Mouse (Mus musculus) intestine, embryonic 16.5 days (tissue): ENCODE measurements around the gene Slc35b1. TPM values are rescaled to one million over a fixed set of nuclear protein-coding genes. Genes with fewer than 3 reads are reported as not detected.

ENCODE experiments used
- ATAC-seq: fragments of 200-750 bp; cut with Nextera tagmentation; 2 replicates; pipeline ENCODE4 v1.8.0; 2017; ENCODE audit warnings: moderate TSS enrichment, moderate library complexity
- H3K27ac ChIP-seq: fragments of 300-500 bp; sonication (generic); 2 replicates; pipeline ENCODE4 v1.5.1; 2014; ENCODE audit warnings: mild to moderate bottlenecking, low read length
- H3K27me3 ChIP-seq: fragments of 300-500 bp; sonication (generic); replicated peaks from 2 replicates; pipeline ENCODE4 v1.6.1; 2014; ENCODE audit warnings: low read length, control low read depth, mixed read lengths; ENCODE audit not compliant: control insufficient read depth, insufficient read depth
- H3K36me3 ChIP-seq: fragments of 300-500 bp; sonication (generic); 2 replicates; pipeline ENCODE4 v1.6.1; 2014; ENCODE audit warnings: low read length, control low read depth; ENCODE audit not compliant: control insufficient read depth, insufficient read depth
- H3K4me1 ChIP-seq: fragments of 300-500 bp; sonication (generic); 2 replicates; pipeline ENCODE4 v1.6.1; 2014; ENCODE audit warnings: low read length, control low read depth, mixed read lengths; ENCODE audit not compliant: control insufficient read depth, insufficient read depth
- H3K4me2 ChIP-seq: fragments of 300-500 bp; sonication (generic); 2 replicates; pipeline ENCODE4 v1.6.1; 2014; ENCODE audit warnings: low read depth, low read length, control low read depth
- H3K4me3 ChIP-seq: fragments of 300-500 bp; sonication (generic); 2 replicates; pipeline ENCODE4 v1.5.1; 2014; ENCODE audit warnings: mild to moderate bottlenecking, low read length
- H3K9ac ChIP-seq: fragments of 300-500 bp; sonication (generic); 2 replicates; pipeline ENCODE4 v1.6.1; 2014; ENCODE audit warnings: low read depth, low read length
- H3K9me3 ChIP-seq: fragments of 300-500 bp; sonication (generic); 2 replicates; pipeline ENCODE4 v1.6.1; 2016; ENCODE audit warnings: low read length, control low read depth; ENCODE audit not compliant: control insufficient read depth
- WGBS: fragments of 180-500 bp; shearing (Covaris S2); extraction: QIAGEN DNeasy Blood & Tissue Kit; methylation state at CpG from one replicate; pipeline ENCODE4 v1.1.7; 2014; 5-methylcytosine and 5-hydroxymethylcytosine counted together
- polyA plus RNA-seq: library from polyadenylated mRNA; unstranded; fragments of >200 nt; fragmentation: Nextera tagmentation; extraction: Ambion mirVana; gene quantifications from 2 replicates; pipeline ENCODE4 v1.2.1, GENCODE M21; 2015

Gene Slc35b1
- polyA plus RNA-seq, 1 experiment from 2014 or later = 116 TPM

GRCm38 (mm10) chr11:95413641-95414535, 29.4 kb downstream of the Slc35b1 start, which contains the start of gene Spop:
Gene Spop, plus strand, starts transcription at chr11:95414080.
- H3K36me3 ChIP-seq = no peaks in the 10 kb centered on the region
- peak; percentile 89 for ATAC-seq
- peak within 1 kb of the TSS; percentile 70 for H3K4me3 ChIP-seq
- H3K9ac ChIP-seq = peak within 1 kb of the TSS; percentile 75
- H3K4me2 ChIP-seq = peak within 1 kb of the TSS; percentile 72
- H3K9me3 ChIP-seq = no peaks in the 10 kb centered on the region
- WGBS = 3% methylated on average over 46 of the region's 58 CpGs
- peaks cover 9% of the 10 kb centered on the region for H3K4me1 ChIP-seq
- peak within 1 kb of the TSS; percentile 93 for H3K27ac ChIP-seq
- H3K27me3 ChIP-seq = 0 out of 2 replicates have a peak, but pooled peaks cover 2% of the 10 kb centered on the region

GRCm38 (mm10) chr11:95414536-95415161, 30.2 kb downstream of the Slc35b1 start:
- Histone ChIP-seq H3K27ac (peak overlapping the region; percentile 93), H3K4me2 (peak overlapping the region; percentile 72), H3K36me3 (no peaks in the 10 kb centered on the region), H3K27me3 (0 out of 2 replicates have a peak, but pooled peaks cover 2% of the 10 kb centered on the region), H3K9me3 (no peaks in the 10 kb centered on the region), H3K9ac (peak overlapping the region; percentile 75), H3K4me3 (peak overlapping the region; percentile 70), H3K4me1 (peaks cover 9% of the 10 kb centered on the region)
- WGBS = under 1% methylated on average over 28 of the region's 28 CpGs
- ATAC-seq = peak; percentile 86

DNA sequence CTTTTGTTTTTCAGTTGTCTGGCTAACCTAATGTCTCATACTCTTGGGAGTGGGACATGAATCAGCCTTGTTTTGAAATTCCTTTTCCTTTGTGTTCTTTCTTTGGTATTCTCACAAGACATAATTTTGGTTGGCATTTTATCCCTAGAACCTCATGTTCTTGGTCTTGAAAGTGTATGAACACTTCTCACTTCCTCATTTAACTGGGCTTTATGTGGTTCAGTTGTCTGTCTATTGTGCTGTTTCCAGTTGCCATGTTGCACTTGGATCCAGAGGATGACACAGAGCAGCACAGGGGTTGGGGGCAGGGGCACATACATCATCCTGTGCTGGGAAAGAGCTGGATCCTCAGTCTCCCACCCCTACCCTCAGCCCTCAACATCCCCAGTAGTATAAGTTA, 31.4 kb downstream of the Slc35b1 start:
- H3K4me1 ChIP-seq = peaks cover 9% of the 10 kb centered on the region
- peak overlapping the region; percentile 33 for H3K4me2 ChIP-seq
- no peaks in the 10 kb centered on the region for H3K9me3 ChIP-seq
- no peak overlapping the region for H3K27ac ChIP-seq
- H3K27me3 ChIP-seq = 0 out of 2 replicates have a peak, but pooled peaks cover 2% of the 10 kb centered on the region
- no peaks in the 10 kb centered on the region for H3K36me3 ChIP-seq
- no peak for ATAC-seq
- no peak overlapping the region for H3K4me3 ChIP-seq
- no peak overlapping the region for H3K9ac ChIP-seq

DNA sequence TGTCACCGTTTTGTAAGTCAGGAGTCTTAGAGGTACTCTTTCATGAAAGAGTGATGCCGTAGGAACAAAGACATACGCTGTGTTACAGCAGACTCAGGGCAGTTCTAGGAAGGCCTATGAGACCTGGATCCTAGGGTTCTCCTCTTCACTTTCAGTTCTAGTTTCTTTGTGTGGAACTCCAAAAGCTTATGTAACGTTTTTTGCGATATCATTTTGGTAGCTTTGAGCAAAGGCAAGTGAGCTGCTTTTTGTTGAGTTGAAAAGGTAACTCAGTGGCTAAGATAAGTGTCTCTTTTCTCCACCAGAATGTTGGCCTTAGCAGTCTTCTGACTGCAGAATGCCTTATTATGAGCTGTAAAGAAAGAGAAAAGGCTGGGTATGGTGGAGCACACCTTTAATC, 32.8 kb downstream of the Slc35b1 start:
- H3K4me2 ChIP-seq = no peak overlapping the region
- WGBS = 91% methylated on average over 5 of the region's 5 CpGs
- H3K9ac ChIP-seq = no peak overlapping the region
- ATAC-seq = no peak
- no peaks in the 10 kb centered on the region for H3K9me3 ChIP-seq
- H3K27me3 ChIP-seq = 0 out of 2 replicates have a peak, but pooled peaks cover 2% of the 10 kb centered on the region
- H3K36me3 ChIP-seq = no peaks in the 10 kb centered on the region
- no peak overlapping the region for H3K27ac ChIP-seq
- no peak overlapping the region for H3K4me3 ChIP-seq
- H3K4me1 ChIP-seq = peaks cover 9% of the 10 kb centered on the region

- Histone ChIP-seq H3K9me3 (no peaks in the 10 kb centered on the region), H3K4me2 (no peak overlapping the region), H3K4me1 (peaks cover 3% of the 10 kb centered on the region), H3K36me3 (no peaks in the 10 kb centered on the region), H3K27ac (no peak overlapping the region), H3K4me3 (no peak overlapping the region), H3K27me3 (no peaks in the 10 kb centered on the region), H3K9ac (no peak overlapping the region)
- WGBS = 69% methylated on average over 2 of the region's 2 CpGs
- ATAC-seq = no peak
These were observed 36.5 kb downstream of the Slc35b1 start for GRCm38 (mm10) chr11:95420880-95421435.

DNA sequence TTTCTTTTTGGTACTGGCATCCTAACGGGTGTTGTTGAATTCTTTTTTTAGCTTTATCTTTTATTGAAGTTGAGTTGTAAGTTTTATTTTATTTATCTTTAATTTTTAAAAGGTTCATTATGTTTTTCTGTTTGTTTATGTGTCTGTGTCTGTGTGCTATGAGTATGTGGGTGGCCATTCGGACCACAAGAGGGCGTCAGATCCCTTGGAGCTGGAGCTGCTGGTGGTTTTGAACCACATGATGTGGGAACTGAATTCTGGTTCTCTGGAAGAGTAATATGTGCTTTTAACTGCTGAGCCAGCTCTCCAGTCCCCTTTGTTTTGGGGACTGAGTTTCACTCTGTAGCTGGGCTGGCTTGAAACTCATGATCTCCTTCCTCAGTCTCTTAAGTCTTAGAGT, 39.0 kb downstream of the Slc35b1 start:
- Histone ChIP-seq H3K36me3 (no peaks in the 10 kb centered on the region), H3K4me2 (no peak overlapping the region), H3K27me3 (no peaks in the 10 kb centered on the region), H3K27ac (no peak overlapping the region), H3K4me3 (no peak overlapping the region), H3K4me1 (no peaks in the 10 kb centered on the region), H3K9me3 (no peaks in the 10 kb centered on the region), H3K9ac (no peak overlapping the region)
- ATAC-seq = no peak
- WGBS = 82% methylated on average over 3 of the region's 3 CpGs

DNA sequence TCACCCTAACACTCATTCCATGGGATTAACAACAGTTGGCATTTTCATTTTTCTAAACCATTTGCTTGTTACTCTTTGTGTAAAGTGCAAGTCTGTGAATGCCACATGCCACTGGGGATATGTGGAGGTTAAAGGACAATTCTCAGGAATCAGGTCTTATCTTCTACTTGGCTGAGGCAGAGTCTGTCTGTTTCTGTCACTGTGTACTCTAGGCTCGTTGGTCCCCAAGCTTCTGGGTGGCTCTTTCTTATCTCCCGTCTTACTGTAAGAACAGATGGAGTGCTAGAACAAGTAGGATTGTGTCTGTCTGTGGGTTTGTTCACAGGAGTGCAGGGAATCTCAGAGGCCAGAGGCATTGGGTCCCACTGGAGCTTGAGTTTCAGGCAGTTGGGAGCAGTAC, 46.9 kb downstream of the Slc35b1 start:
- 64% methylated on average over 2 of the region's 2 CpGs for WGBS

DNA sequence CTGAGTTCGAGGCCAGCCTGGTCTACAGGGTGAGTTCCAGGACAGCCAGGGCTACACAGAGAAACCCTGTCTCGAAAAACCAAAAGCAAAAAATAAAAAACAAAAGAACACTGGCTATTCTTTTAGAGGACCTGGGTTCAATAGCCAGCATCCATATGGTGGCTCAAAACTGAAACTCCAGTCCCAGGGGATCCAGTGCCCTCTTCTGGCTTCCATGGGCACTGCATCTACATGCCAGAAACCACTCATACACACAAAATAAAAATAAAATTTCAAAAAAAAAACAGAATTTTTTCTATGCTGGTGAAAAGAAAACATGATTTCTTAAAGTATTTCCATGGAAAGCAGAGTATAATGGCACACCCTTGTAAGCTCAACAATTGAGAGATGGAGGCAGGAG, 47.7 kb downstream of the Slc35b1 start:
- Histone ChIP-seq H3K27me3 (no peaks in the 10 kb centered on the region), H3K4me1 (peaks cover 4% of the 10 kb centered on the region; the same call in 1 of the 2 replicates), H3K9ac (no peak overlapping the region), H3K9me3 (no peaks in the 10 kb centered on the region), H3K4me2 (no peak overlapping the region), H3K27ac (no peak overlapping the region), H3K36me3 (no peaks in the 10 kb centered on the region), H3K4me3 (no peak overlapping the region)
- ATAC-seq = no peak
- WGBS = 84% methylated on average over 2 of the region's 2 CpGs

More for the DNA sequence above, 46.9 kb downstream of the Slc35b1 start:
- no peak overlapping the region for H3K4me2 ChIP-seq
- H3K27ac ChIP-seq = no peak overlapping the region
- H3K36me3 ChIP-seq = no peaks in the 10 kb centered on the region
- no peaks in the 10 kb centered on the region for H3K27me3 ChIP-seq
- H3K9me3 ChIP-seq = no peaks in the 10 kb centered on the region
- peak; percentile 56; the same call in 1 of the 2 replicates for ATAC-seq
- no peak overlapping the region for H3K4me3 ChIP-seq
- H3K9ac ChIP-seq = no peak overlapping the region
- peaks cover 4% of the 10 kb centered on the region; the same call in 1 of the 2 replicates for H3K4me1 ChIP-seq
